Mouse (Mus musculus) adrenal gland, adult 8-10 months (tissue): ENCODE data around the gene Lce1e. TPM values are rescaled to one million over a fixed set of nuclear protein-coding genes. Genes with fewer than 3 reads are reported as not detected.
"Not testable (repeated sequence)": the region's sequence is repeated elsewhere in the genome, so short reads cannot be mapped to it uniquely, and the experiment has no call there.

ENCODE experiments used
- DNase-seq: peaks from one replicate; pipeline ENCODE4 v3.0.0; 2022
- total RNA-seq, 4 experiments: library from RNA; stranded (reverse); gene quantifications; 2 replicates each; pipeline ENCODE4 v1.2.4; 2022

Gene Lce1e
- total RNA-seq: not detected

- no peak for DNase-seq
Measured at GRCm38 (mm10) chr3:92708974-92709373, at the start of gene Lce1e. Gene Lce1e (minus strand): TSS chr3:92709074.

- no peak for DNase-seq
Measured at GRCm38 (mm10) chr3:92753197-92753596, 44.3 kb upstream of the Lce1e start.

GRCm38 (mm10) chr3:92752238-92752637, 43.4 kb upstream of the Lce1e start, which contains the start of gene Lce1g:
Gene Lce1g (minus strand): TSS chr3:92752338.
- no peak for DNase-seq

- DNase-seq: no peak
Measured at GRCm38 (mm10) chr3:92738996-92739395, 30.1 kb upstream of the Lce1e start, which contains the start of gene Gm38119. Gene Gm38119 (minus strand): TSS chr3:92739096.

GRCm38 (mm10) chr3:92722631-92723030, 13.8 kb upstream of the Lce1e start:
- no peak for DNase-seq

GRCm38 (mm10) chr3:92720250-92720649, 11.4 kb upstream of the Lce1e start, which contains the start of gene Lce1f:
Gene Lce1f (minus strand): TSS chr3:92720350.
- no peak for DNase-seq

- no peak for DNase-seq
Measured at GRCm38 (mm10) chr3:92715122-92715521, 6.2 kb upstream of the Lce1e start.

GRCm38 (mm10) chr3:92694613-92695012, 14.3 kb downstream of the Lce1e start:
- DNase-seq: no peak

GRCm38 (mm10) chr3:92691688-92692087, 17.2 kb downstream of the Lce1e start:
- DNase-seq: no peak

GRCm38 (mm10) chr3:92689154-92689553, 19.7 kb downstream of the Lce1e start:
- not testable (repeated sequence) for DNase-seq

- DNase-seq: no peak
Measured at GRCm38 (mm10) chr3:92687110-92687509, 21.8 kb downstream of the Lce1e start, which contains the start of gene Lce1d. Gene Lce1d (minus strand): TSS chr3:92687210.

GRCm38 (mm10) chr3:92678947-92679346, 29.9 kb downstream of the Lce1e start, which contains the start of gene Lce1c:
Gene Lce1c (plus strand): TSS chr3:92679247.
- no peak for DNase-seq

- DNase-seq: no peak
Measured at GRCm38 (mm10) chr3:92670215-92670614, 38.7 kb downstream of the Lce1e start, which contains the start of gene Lce1a2. Gene Lce1a2 (minus strand): TSS chr3:92670315.

Other genes starting within 250 kb of the Lce1e start
- gene Sprr1a, start 223.2 kb downstream of the Lce1e start, total RNA-seq: not detected
- gene Sprr4, start 208.6 kb downstream of the Lce1e start, total RNA-seq: not detected
- not detected for gene 2310046K23Rik, start 174.6 kb downstream of the Lce1e start, total RNA-seq
- gene Ivl, start 135.3 kb downstream of the Lce1e start, total RNA-seq: not detected
- not detected for gene Smcp, start 120.1 kb downstream of the Lce1e start, total RNA-seq
- not detected for gene 2210017I01Rik, start 101.6 kb downstream of the Lce1e start, total RNA-seq
- gene Lce6a, start 87.4 kb downstream of the Lce1e start, total RNA-seq: not detected
- not detected for gene Lce1a1, start 60.8 kb downstream of the Lce1e start, total RNA-seq
- not detected for gene Lce1b, start 52.1 kb downstream of the Lce1e start, total RNA-seq
- gene Lce1a2, start 38.8 kb downstream of the Lce1e start, total RNA-seq: not detected
- not detected for gene Lce1c, start 29.8 kb downstream of the Lce1e start, total RNA-seq
- gene Lce1d, start 21.9 kb downstream of the Lce1e start, total RNA-seq: not detected
- not detected for gene Lce1f, start 11.3 kb upstream of the Lce1e start, total RNA-seq
- gene Gm38119, start 30.0 kb upstream of the Lce1e start, total RNA-seq: not detected
- not detected for gene Lce1g, start 43.3 kb upstream of the Lce1e start, total RNA-seq
- gene Lce1h, start 56.0 kb upstream of the Lce1e start, total RNA-seq: not detected
- gene Lce1i, start 69.8 kb upstream of the Lce1e start, total RNA-seq: not detected
- gene Lce1j, start 81.4 kb upstream of the Lce1e start, total RNA-seq: not detected
- gene Lce1k, start 98.8 kb upstream of the Lce1e start, total RNA-seq: not detected
- not detected for gene Kprp, start 118.2 kb upstream of the Lce1e start, total RNA-seq
- gene Lce1l, start 142.2 kb upstream of the Lce1e start, total RNA-seq: not detected
- gene 2310050C09Rik, start 161.1 kb upstream of the Lce1e start, total RNA-seq: not detected
- gene Lce3a, start 217.2 kb upstream of the Lce1e start, total RNA-seq: not detected
- not detected for gene Lce3b, start 223.9 kb upstream of the Lce1e start, total RNA-seq
- gene Lce3c, start 235.4 kb upstream of the Lce1e start, total RNA-seq: not detected
- not detected for gene Lce3d, start 248.3 kb upstream of the Lce1e start, total RNA-seq